Comparison of ENCODE assay signal across 23 mouse cellular contexts in genomic region chr17:46837897-46838296, GRCm38 (mm10).
"Had no signal": no experiment of that assay in that cellular context is flagged by ENCODE, and none has a peak within 500 bp of the region (broad histone marks: within the 10 kb centered on the region; RNA-seq: fewer than 3 reads in every experiment).

No protein-coding gene starts in this region.

- H3K4me1 ChIP-seq: heart, embryonic 10.5 days; heart, embryonic 12.5 days; hindbrain, embryonic 12.5 days; intestine, embryonic 15.5 days had no signal

- H3K9me3 ChIP-seq: heart, embryonic 10.5 days; heart, embryonic 12.5 days; hindbrain, embryonic 10.5 days; hindbrain, embryonic 12.5 days; intestine, embryonic 15.5 days; limb, embryonic 10.5 days; limb, embryonic 12.5 days; liver, embryonic 13.5 days had no signal

- H3K27ac ChIP-seq: gastrocnemius, adult 2 months; heart, embryonic 10.5 days; hindbrain, embryonic 10.5 days; hindbrain, embryonic 12.5 days; hindbrain, embryonic 14.5 days; intestine, embryonic 15.5 days; layer of hippocampus, adult 2 months; left cerebral cortex, adult 2 months; limb, embryonic 10.5 days; limb, embryonic 12.5 days; liver, embryonic 13.5 days had no signal

- H3K4me2 ChIP-seq: heart, embryonic 12.5 days; hindbrain, embryonic 12.5 days; hindbrain, embryonic 14.5 days; intestine, embryonic 15.5 days; limb, embryonic 12.5 days; liver, embryonic 11.5 days; liver, embryonic 13.5 days had no signal

- H3K4me3 ChIP-seq: gastrocnemius, adult 2 months; heart, embryonic 10.5 days; heart, embryonic 12.5 days; hindbrain, embryonic 10.5 days; hindbrain, embryonic 12.5 days; intestine, embryonic 15.5 days; layer of hippocampus, adult 2 months; left cerebral cortex, adult 2 months; limb, embryonic 10.5 days; limb, embryonic 12.5 days; liver, embryonic 13.5 days had no signal

- DNase-seq: gastrocnemius, adult 2 months; gastrocnemius, postnatal 10 days; gastrocnemius, postnatal 25 days; heart, adult 18-20 months; heart, postnatal 10 days; heart, postnatal 4 days; kidney, adult 18-20 months; kidney, postnatal 14 days; liver; liver, embryonic 13.5 days had no signal

- H3K9ac ChIP-seq: heart, embryonic 12.5 days; hindbrain, embryonic 12.5 days; hindbrain, embryonic 14.5 days; intestine, embryonic 15.5 days; limb, embryonic 12.5 days had no signal

- ATAC-seq: hindbrain, embryonic 16.5 days; inflammation-experienced regulatory T-cells, adult 6 months; intestine, embryonic 15.5 days had no signal

- H3K36me3 ChIP-seq: heart, embryonic 10.5 days; hindbrain, embryonic 10.5 days; hindbrain, embryonic 12.5 days; intestine, embryonic 15.5 days; limb, embryonic 10.5 days had no signal

- H3K27me3 ChIP-seq: heart, embryonic 12.5 days; hindbrain, embryonic 12.5 days; intestine, embryonic 15.5 days; limb, embryonic 12.5 days; liver, embryonic 13.5 days had no signal
